Mouse (Mus musculus) left cerebral cortex, adult 11 months (tissue): ENCODE measurements around the gene Tmem170.

Experiments
- DNase-seq: peaks from one replicate; pipeline ENCODE4 v3.0.0; 2022; ENCODE audit warnings: low spot score

Tmem170 gene

GRCm38 (mm10) chr8:111876355-111876948 lies at the start of gene Tmem170:
Gene Tmem170 (minus strand): TSS chr8:111876750.
- DNase-seq: peak; percentile 98

DNA sequence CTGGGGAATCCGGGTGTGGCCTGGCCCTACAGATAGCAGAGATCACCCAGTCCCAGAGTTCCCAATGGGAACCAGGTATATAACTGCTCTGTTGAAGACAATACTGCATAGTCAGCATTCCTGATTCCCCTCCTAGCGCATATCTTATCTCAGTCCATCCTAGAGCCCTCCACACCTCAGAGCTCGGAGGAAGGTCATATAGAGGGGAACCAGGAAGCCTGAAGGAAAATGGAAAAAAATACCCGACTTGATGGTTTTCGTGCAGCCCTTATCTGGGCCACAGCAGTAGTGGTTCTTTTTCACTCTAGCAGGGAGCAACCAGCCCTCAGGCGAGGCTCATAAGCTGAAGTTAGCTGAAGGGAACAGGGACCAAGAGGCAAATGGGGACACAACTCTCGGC lies 48.4 kb upstream of the Tmem170 start:
- DNase-seq: no peak

- no peak for DNase-seq
These were observed 46.8 kb upstream of the Tmem170 start for GRCm38 (mm10) chr8:111923383-111923804.

- no peak for DNase-seq
These were observed 44.4 kb upstream of the Tmem170 start for GRCm38 (mm10) chr8:111920971-111921370.

- DNase-seq: no peak
These were observed 43.1 kb upstream of the Tmem170 start for GRCm38 (mm10) chr8:111919663-111920062.

- no peak for DNase-seq
These were observed 36.4 kb upstream of the Tmem170 start for GRCm38 (mm10) chr8:111912860-111913432.

- DNase-seq: no peak
These were observed 35.0 kb upstream of the Tmem170 start for GRCm38 (mm10) chr8:111911572-111911971.

GRCm38 (mm10) chr8:111909621-111910450 lies 33.3 kb upstream of the Tmem170 start, which contains the start of gene Chst5:
Gene Chst5 (minus strand): TSS chr8:111910447.
- no peak for DNase-seq

- no peak for DNase-seq
These were observed 29.1 kb upstream of the Tmem170 start for GRCm38 (mm10) chr8:111905500-111906121.

GRCm38 (mm10) chr8:111902080-111902479 lies 25.5 kb upstream of the Tmem170 start:
- no peak for DNase-seq

DNA sequence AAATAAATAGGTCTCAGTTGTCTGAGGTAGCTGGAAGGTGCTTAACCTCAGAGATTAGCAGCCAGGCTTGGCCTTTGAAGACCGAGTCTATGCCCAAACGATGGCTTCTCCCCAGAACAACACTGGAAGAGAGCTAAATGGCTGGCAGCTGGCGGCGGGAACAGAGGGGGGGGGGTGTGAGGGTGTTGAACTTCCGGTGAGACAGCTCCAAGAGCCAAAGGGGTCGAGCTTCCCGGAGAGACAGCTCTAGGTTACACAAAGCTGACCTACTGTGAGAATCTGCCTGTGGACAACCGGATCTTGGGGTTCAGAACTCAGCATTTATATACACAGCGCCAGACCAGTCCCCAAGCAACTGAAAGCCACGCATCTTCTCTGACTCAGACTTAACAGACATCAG lies 22.0 kb upstream of the Tmem170 start:
- DNase-seq: no peak

GRCm38 (mm10) chr8:111894955-111895354 lies 18.4 kb upstream of the Tmem170 start:
- DNase-seq: no peak

DNA sequence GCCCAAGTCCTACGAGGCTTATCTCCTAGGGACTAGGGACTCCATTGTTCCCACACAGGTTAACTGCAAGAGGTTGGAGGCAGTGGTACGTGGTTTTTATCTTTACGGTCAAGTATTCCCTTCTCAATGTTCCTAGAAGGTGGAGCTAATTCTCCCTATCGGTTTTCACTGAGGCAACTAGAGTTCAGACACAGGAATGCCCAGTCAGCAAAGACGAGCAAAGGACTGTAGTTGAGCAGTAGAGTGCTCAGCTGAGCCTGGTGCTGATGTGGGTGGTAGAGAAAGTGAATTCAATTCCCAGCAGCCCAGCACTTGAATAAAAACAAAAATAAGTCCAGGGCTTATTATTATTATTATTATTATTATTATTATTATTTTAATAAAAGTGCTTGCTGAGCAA lies 16.1 kb upstream of the Tmem170 start:
- DNase-seq: no peak

DNA sequence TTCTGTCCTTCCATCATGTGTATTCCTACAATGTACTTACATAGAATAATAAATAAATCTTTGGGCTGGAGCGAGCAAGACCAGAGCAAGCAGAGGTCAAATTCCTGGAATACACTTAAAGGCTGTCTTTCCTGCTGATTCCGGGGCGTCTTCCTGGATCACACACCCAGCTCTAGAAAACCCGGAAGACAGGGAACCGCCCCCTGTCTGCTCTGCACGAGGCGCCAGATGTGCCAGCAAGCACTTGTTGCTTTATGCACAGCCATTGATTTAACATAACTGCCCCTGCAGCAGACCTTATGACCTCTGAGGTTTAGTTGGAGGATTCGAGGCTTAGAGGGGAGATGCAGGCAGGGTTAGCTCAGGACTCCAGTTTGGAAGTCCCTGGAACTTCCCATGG lies 15.4 kb upstream of the Tmem170 start:
- no peak for DNase-seq

- DNase-seq: no peak
These were observed 14.4 kb upstream of the Tmem170 start for GRCm38 (mm10) chr8:111890911-111891303.

DNA sequence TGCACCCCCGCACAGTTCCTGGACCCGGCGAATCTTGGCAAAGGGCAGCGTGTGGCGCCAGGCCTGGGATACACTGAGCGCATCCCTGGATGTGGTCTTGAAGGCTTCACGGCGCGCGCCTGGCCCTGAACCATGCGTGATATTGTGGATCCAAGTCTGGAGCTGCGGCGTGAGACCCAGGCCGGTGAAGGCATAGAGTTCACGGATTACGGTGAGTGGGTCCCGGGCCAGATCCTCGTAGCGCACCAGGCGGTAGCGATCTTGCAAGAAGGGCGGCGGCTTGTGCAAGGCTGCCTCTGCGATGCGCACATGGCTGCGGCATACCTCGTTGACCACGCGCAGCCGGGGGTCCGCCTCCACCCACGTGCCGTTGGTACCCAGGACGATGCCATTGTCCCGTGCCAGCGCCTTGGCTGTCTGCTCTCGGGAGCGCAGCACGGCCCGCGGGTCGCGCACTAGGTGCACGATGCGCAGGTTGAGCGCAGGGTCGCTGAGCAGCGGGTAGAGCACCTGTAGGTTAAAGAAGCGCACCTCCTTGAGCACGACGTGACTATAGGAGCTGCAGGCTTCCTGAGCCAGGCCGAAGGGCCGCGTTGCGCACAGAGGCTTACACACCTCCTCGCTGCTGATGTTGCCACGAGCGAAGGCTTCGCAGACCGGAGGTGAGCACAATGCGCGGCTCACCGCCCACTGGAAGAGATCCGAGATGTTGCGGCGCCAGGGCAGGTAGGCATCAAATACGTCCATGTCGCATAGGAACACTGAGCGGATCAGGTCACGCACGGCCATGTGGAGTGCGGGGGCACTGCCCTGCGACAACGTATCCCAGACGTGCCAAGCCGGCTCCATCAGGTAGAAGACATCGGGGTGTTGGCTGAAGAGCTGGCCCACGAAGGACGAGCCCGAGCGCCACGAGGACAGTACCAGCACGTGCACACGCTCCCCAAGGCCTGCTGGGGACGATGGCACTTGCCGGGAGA lies 13.7 kb upstream of the Tmem170 start:
- no peak for DNase-seq

DNA sequence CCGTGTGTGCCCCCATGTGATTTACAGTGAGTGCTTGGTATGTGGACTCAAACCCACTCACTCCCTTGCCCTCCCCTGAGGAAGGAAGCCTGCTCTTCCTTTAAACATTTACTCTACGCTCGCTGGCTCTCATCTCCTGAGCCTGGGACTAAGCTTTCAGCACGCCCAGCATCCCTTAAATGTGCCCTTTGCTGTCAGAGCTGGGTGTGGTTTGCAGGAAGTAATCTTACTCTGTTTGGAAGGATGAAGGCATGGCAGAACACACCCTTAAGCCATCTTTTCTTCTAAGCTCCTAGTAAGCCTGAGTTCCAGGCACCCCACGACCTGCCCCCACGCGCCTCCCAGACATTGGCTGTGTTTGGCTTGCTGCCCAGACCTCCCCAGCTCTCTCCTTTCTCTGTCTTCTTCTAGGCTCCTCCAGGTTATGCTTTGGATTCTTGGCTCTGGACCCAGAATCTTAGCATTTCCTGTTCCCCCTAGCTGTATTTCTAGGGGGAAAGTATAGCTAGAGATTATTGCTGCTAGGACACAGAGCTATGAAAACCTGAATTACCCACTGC lies 11.6 kb upstream of the Tmem170 start:
- no peak for DNase-seq

GRCm38 (mm10) chr8:111887479-111887878 lies 10.9 kb upstream of the Tmem170 start:
- no peak for DNase-seq

GRCm38 (mm10) chr8:111883615-111884014 lies 7.1 kb upstream of the Tmem170 start:
- no peak for DNase-seq

DNA sequence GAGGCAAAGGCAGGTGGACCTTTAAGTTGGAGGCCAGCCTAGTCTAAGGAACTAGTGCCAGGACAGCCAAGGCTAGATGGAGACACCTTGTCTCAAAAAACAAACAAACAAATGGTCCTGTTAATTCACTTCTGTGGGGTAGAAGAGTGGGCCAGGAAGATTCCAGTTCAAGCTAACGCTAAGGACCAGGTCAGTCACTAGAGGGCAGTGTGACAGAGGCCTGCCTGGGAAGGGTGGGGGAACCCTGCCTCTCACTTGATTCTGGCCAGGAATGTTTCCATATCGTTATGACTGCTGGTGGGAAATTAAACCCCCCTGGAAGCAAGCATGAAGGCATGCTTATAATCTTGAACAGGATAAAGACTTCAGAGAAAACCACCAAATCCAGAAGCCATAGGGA lies 5.0 kb upstream of the Tmem170 start:
- DNase-seq: no peak

- no peak for DNase-seq
These were observed 1.2 kb upstream of the Tmem170 start for GRCm38 (mm10) chr8:111877711-111878110.
